Mouse (Mus musculus) granulocyte monocyte progenitor cell, adult 5-6 weeks (primary cell): ENCODE data around the gene Arl4c. TPM values are rescaled to one million over a fixed set of nuclear protein-coding genes. Genes with fewer than 3 reads are reported as not detected.
A peak's percentile ranks its signal among the peaks of the same experiment; 100 is the strongest.

ENCODE experiments used
- ATAC-seq: replicated peaks from 2 replicates; pipeline ENCODE4 v1.8.0; 2016; ENCODE audit warnings: mild to moderate bottlenecking, moderate TSS enrichment, inconsistent platforms; ENCODE audit not compliant: poor library complexity, severe bottlenecking
- total RNA-seq, 2 experiments: library from RNA; stranded (forward) in 1 of 2; stranded (reverse) in 1 of 2; fragments of 200-712, 200-1000 nt in 1 of 2; fragments of >200 nt in 1 of 2; fragmentation: Nextera tagmentation in 1 of 2; gene quantifications; 2 replicates each; pipeline ENCODE4 v1.2.3; 2014 to 2017

The Arl4c gene
- total RNA-seq, 2 experiments from 2014 or later = 3.6 to 3.7 TPM

DNA sequence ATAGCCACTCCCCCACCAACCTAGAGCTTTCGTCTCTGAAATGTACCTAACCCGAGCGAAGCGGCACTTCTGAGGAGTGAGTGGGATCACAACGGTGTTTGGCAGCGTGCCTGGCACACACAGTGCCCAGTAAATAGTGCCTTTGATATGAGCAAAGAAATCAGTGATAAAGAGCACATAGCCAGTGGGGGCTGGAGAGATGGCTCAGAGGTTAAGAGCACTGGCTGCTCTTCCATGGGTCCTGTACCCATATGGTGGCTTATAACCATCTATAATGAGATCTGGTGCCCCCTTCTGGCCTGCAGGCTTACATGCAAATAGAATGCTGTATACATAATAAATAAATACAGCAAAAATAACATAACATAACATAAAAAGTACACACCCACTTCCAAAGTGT, 3.0 kb upstream of the Arl4c start:
- ATAC-seq = 0 out of 2 replicates have a peak, but pooled peaks have one; percentile 15

DNA sequence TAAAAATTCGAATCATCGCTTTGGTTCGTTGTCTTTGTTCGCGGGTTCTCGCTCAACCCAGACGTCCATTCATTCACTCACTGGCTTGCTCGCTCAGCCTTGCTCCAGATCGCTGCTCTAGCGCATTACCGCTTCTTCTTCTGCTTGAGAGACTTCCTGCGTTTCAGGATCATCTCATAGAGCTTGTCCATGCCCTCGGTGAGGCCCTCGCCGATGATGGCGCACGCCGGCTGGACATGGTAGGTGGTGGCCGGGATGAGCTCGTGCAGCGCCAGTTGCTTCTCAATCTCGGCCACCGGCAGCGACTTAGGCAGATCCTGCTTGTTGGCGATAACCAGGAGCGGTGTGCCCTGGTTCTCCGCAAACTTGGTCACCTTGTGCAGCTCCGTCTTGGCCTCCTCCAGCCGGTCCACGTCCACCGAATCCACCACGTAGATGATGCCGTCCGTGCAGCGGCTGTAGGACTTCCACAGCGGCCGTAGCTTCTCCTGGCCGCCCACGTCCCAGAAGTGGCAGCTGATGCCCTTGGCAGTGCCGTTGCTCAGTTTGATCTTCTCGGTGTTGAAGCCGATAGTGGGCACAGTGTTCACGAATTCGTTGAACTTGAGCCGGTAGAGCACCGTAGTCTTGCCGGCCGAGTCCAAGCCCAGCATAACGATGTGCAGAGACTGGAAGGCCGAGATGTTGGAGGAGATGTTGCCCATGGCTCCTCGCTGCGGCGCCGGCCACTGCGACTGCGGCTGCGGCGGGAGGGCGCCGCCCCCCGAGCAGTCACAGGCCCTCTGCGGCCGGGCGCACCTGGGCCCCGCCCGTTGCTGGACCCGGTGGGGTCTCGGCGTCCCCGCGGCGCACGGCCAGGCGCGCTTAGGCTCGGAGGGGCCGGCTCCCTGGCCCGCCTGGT, 810 bp downstream of the Arl4c start:
- ATAC-seq = 0 out of 2 replicates have a peak, but pooled peaks have one; percentile 2

DNA sequence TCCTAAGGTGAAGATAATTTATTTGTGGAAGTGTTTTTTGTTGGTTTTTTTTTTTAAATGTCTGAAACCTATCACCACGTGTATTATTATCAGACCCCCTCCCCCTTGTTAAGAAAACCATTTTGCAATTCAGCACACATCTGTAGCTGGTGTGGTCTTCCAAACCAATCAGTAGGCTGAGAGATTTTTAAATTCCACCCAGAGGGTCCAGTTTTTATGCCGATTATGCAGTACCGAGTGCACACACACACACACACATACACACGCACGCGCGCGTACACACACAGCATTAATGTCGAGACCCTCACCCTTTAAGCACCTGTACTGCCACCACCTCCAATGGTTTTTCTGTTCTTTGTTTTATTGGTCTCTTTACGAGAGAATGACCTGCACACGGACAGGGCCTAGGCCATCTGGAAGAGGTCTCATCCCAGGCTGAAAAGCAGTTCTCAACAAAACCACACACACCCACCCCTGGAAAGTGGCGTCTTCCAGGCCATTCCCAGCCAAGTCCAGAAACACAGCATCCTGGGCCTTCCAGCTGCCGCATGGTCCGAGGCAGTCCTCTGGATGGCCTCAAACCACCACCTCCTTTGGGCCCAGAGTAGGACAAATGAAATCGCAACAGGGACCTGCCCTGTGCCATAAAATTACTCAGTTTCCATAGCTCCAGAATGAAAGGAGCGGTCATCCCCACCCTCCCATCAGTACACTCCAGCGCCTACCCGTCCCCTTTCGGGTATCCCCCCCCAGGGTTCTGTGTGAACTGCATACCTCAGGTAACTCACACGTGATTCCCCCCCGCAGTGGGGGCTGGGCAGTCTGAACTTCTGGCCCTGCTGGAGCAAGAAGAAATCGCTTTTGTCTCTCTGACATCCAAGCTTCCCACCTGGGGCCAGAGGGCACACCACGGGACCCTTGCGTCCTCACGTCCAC, 1.9 kb downstream of the Arl4c start:
- no peak for ATAC-seq

DNA sequence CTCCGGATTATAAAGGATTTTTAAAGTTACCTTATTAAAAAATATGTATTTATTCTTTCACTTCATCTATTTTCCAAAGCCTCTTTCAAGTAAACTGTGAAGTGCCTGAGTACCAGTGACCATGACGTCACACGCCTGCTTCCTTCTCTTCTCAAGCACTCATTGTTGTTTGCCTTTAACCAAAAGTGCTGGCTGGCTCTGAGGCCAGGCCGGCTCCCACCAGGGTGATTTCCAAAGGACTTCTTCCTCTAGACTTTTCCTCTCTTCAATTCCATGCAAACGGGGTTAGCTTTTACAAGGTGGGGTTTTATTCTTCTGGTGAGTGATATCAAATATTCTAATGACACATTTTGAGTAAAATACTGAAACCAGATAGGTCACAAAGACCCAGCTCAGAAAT, 2.6 kb downstream of the Arl4c start:
- no peak for ATAC-seq

DNA sequence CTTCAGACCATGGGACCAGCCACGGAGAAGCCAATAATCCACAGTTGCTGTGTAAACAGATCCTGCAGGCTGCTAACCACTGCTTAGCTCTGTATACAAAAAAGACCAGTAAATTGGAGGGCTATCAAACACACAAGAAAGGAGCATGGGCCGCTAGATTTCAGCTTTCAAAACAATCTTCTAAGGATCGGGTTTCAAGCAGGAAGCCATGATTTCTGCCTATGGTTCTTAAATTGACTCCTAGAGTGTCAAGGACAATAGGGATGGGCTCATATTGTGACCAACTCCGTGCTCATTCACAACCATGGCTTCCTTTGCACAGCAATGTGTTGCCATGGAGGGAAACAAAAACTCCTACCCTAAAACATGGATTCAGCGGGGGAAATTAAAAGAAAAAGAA, 3.1 kb downstream of the Arl4c start:
- no peak for ATAC-seq

DNA sequence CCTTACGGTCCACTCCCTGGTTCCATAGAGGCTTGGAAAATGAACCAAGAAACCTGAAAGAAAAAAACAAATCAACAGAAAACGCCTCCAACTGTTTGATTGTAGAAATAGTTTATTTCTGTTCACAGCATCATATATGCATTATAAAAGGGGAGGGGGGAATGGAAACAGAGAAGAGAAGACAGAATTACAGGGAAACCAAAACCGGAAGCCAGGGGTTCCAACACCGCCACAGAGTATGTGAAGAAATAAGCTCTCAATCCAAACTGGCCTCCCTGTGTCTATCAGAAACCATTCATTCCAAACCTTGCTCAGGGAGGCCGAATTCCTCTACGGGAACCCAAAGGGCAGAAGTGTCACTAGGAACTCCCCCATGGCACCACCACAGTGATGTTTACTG, 3.9 kb downstream of the Arl4c start:
- no peak for ATAC-seq

DNA sequence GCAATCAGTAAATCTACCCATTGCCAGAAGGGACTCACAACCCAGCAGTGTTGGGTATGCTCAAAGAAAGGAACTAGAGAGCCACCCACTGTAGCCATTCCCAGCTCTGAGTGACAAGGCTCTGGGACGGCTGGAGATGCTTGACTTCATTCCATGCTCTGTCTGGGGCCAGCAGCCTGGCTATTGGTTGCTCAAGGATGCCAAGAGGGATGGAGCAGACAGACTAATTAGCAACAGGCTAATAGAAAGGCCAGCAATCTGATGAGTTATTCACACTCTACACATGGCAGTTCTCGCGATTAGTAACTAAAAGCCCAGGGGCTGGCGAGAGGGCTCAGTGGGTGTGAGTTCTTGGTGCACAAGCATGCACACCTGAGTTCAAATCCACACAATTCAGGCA, 5.6 kb downstream of the Arl4c start:
- no peak for ATAC-seq

DNA sequence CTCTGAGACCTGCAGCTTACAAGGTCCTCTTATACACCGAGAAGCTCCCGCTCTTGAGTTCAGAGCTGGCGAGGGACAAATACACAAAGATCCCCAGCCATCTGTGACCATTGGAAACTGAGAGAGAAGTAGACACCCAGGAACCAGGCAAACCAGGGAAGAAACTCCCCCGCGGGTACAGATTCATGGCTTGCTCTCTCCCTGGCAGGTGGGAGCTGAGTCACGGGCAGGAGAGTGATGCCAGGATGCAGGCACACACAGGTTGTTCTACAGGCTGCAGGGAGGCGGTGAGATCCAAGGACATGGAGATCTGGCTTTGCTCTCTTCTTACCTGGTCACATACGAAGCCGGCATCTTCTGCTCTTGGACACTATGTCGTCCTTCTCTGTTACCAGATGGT, 7.7 kb downstream of the Arl4c start:
- ATAC-seq = no peak

DNA sequence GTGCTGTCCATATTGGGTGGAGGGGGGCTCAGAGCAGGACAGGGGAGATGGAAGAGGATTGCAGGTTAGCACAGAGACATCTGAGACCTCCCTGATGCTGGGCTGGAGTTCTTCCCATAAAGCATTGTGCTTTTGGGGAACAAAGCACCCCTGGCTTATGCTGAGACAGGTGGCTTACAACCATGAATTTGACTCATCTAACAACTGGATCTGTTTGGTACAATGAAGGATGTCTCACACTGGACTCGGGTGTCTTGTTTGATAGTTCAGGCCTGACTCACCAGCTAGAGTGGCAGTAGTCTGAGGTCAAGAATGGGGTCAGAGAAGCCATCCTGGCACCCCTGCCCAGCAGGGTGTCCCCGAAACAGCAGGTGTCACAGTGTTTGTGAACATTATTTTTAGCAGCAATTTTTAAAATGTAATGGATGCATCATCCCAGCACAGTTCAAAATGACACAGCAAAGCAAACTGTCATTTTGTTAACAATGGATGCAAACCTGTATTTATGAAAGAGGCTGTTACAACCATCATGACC, 9.7 kb downstream of the Arl4c start:
- no peak for ATAC-seq

DNA sequence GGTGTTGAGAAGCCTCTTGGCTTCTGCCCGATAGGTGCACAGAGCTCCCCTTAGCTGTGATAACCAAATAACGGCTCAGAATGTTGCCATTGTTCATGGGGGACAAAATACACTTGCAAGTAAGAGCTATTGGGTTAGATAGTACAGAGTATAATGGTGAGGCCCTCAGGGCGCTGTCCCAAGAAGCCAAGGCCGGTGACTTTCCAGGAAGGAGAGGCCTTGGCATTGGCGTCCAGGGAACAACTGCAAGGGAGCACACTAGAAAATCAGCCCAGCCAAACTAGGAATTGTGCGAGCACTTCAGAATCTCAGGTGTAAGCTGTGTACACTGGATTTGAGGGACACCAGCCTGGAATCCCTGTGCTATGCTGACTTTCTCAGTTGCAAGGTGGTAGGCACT, 11.4 kb downstream of the Arl4c start:
- ATAC-seq = no peak

DNA sequence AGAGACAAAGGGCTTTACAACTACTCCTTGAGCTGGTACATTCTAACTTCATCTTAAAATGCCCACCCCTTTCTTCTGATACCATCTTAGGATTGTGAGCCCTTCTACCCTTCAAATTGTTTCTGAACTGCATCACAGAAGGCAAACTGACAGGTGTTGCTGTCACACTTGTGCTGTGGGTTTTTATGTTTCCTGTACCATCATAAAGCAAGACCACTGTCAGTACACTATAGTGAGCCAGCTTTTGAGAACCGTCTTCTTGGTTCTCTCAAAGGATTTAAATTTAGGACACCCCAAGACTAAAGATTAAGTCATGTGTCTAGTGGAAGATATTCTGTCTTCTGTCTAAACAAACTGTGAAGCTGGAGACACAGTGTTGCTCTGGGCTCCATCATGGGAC, 17.3 kb downstream of the Arl4c start:
- no peak for ATAC-seq

DNA sequence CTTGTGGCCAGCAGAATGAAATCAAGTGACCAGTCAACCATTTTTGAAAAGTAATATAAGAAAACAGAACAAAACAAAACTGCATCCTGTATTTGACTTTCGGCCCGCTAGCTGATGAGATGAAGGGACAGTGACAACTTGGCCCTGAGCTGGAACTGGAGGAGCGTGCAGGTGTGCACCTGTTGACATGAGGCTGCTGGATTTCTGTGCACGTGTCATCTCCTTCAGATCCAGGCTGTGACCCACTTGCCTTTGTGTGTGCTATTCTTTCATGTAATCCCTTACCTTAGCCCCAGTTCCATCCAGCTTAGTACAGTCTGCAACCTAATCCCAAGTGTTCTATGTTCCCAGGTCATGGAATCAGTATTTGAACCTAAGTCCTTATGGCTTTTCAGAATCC, 20.4 kb downstream of the Arl4c start:
- no peak for ATAC-seq

DNA sequence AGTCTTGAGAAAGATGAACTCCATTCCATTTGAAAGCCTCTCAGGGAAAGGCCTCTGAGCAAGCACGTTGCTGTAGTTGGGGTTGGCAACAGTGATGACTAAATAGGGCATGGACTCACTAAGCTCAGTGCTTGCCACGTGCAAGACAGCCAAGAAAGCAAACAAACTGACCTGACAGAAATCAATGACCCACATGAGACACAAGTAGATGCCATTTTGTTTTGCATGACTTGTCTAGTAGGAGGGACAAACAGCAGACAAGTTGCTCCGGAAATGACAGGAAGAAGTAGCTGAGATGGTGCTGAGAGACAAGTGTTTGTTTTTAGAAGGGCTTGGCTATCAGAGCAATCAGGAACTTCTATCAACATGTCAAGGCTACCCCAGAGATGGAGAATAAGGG, 21.2 kb downstream of the Arl4c start:
- ATAC-seq = no peak

DNA sequence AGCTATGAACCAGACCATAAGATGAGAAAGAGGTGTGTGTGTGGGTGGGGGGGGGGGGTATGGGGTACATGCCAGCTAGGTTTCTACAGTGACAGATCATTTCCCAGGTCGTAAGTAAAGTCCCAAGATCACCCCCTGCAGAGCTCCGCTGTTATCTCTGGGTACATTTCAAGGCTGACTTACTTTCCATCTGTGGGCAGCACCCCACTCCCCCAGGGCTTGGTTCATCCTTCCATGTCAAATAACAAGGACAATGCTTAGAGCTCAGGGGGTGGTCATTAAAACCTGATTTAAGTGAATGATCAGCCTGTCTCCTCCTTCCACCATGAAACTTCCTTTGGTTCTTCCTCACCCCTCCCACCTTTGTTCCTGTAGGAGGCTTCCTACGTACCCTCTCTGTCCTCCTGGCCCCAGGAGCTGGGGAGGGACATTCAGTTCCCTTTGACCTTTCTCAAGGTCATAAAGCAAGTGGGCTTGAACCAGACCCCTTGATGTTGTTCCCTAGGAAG, 23.7 kb downstream of the Arl4c start:
- ATAC-seq = no peak

DNA sequence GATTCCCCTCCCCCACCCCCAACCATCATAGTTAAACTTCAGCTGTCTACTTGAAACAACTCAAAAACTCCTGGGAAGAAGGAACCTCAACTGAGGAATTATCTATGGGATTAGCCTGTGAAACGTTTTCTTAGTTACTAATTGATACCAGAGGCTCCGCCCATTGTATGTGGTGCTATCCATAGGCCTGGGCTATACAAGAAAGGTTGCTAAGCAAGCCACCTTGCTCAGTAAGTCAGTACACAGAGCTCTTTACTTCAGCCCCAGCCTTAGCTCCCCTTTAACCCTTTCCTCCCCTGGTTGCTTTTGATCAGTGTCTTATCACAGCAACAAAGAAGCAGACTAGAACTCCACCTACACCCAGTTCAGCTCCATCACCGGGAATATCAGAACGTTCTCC, 31.2 kb downstream of the Arl4c start:
- no peak for ATAC-seq

DNA sequence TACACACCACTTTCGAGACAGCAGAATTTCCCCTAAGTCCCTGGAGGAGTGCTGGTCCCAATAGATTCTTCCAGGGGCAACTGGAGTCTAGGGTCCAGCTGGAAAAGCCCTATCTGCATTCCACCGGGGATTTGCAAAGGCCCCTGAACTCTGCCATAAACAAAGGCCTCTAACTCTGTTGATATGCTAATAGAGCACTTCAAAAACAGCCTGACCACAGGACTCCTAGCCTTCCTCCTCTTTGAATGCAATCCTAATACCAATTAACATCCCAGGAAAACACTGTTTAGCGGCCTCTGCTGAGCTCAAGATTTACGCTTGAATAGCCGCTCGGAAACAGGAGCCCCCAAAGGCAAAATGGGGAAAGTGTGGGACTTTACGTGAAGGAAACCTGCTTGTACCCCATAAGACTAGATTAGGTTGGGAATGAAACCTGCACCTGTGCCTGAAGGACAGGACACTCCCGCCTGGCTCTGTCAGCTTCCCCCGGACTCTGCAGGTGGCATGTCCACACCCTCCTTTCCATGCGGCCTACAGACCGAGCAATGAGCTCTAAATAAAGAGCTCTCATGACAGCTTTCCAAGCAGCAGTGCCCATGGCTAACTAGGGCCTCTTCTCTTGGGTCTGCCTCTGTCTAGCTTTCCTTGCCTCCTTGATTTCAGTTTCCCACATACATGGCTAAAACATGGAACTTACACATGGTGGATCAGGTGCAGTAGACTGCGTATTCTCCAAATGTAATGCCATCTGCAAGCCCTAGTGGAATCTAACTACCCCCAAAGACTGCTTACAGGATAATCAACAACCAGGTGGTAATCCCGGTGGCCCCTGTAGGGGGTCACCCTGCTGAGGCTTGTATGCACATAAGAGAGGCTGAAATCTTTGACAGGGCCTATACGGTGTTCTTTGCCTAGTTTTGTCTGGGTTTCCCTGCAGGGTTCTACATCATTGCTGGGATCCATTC, 32.9 kb downstream of the Arl4c start:
- no peak for ATAC-seq

DNA sequence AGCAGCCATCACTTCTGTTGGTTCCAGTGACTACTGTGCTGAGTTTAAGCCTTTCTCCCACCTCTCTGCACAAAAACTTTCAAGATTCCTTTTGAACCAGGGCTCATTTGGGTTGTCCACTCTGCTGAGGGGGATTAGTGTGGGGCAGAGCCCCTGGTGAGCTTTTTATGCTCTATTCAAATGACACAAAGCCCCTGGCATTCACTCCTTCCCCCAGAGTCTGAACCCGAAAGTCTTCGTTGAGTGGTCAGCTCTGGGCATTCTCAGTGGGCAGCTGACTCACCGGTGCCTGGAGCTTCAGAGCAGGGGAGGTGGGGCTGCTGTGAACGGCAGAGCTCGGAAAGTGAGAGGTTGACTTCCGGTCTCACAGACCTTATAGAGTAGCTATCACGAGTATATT, 33.7 kb downstream of the Arl4c start:
- ATAC-seq = no peak

DNA sequence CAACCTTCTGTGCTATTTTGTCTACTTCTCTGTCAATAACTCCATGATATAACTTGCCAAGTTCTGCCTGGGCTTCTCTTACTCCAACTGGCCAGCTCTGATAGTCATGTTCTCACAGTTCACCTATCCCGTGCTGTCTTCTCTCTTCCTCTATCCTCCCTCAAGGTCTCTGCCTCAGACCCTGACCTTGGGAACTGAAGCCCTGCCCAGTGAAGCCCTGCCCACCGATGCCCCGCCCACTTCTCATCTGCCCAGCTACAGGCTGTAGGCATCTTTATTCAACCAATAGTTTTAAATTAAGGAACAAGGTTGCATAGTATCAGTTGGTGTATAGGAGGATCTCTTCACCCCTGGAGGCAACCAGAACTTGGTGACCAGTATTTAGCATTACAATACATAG, 37.4 kb downstream of the Arl4c start:
- ATAC-seq = peak; percentile 67

DNA sequence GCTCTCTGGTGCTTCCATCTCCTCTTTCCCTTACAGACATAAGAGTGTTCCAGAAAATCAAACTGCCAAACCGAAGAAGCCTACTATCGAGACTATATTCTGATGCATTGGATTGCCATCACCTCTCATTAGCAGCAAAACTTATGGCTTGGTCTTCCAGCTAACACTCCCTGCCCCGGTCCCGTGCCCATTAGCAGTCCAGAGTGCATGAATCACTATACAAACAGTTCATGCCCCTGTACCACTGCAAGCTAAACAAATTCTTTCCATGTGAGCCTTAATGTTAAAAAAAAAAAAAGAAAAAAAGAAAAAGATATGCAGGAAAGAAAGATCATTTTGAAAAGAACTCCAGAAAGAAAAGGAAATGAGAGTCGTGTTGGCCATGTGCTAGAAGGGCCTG, 39.3 kb downstream of the Arl4c start:
- no peak for ATAC-seq

DNA sequence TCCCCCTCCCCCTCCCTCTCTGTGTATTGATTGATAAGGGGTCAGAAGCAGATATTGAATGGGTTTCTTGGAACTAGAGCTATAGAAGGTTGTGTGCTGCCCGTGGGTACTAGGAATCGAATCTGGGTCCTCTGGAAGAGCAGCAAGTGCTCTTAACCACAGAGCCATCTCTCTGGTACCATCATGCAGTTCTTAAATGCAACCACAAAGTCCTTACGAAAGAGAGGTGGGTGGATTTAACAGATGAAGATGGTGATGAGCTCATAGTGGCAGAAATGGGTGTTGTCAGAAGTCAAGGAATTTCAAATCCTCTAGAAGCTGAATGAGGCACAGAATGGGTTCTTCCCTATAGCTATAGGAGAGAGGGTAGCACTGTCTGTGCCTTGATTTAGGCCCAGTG, 40.8 kb downstream of the Arl4c start:
- ATAC-seq = peak; percentile 55
